Mouse (Mus musculus) liver, postnatal 0 days (tissue): ENCODE measurements around the gene Klhdc7b.

Source experiments
- CTCF ChIP-seq: sonication (generic); IDR thresholded peaks from 2 replicates; pipeline ENCODE4 v1.5.1; 2016; ENCODE audit warnings: antibody characterized with exemption, low read depth
- EP300 ChIP-seq: IDR thresholded peaks from 2 replicates; pipeline ENCODE4 v1.6.1; 2016; ENCODE audit warnings: antibody characterized with exemption, low read depth, mild to moderate bottlenecking

- TF ChIP-seq CTCF (no peak), EP300 (no peak)
Observed at GRCm38 (mm10) chr15:89377938-89378828, 6.5 kb upstream of the Klhdc7b start.
